Mouse (Mus musculus) spleen, adult 2 months (tissue): ENCODE data around the gene Rbm14.

ENCODE experiments used
- CTCF ChIP-seq: fragments of 200-500 bp; IDR thresholded peaks from 2 replicates; pipeline ENCODE4 v1.5.1; 2011; ENCODE audit warnings: mild to moderate bottlenecking, inconsistent platforms; ENCODE audit not compliant: insufficient read depth, insufficient read length, insufficient replicate concordance; ENCODE audit errors: extremely low read depth
- POLR2A ChIP-seq: fragments of 200-500 bp; IDR thresholded peaks from 2 replicates; pipeline ENCODE4 v1.6.1; 2011; ENCODE audit warnings: low read depth, low read length, inconsistent platforms

DNA sequence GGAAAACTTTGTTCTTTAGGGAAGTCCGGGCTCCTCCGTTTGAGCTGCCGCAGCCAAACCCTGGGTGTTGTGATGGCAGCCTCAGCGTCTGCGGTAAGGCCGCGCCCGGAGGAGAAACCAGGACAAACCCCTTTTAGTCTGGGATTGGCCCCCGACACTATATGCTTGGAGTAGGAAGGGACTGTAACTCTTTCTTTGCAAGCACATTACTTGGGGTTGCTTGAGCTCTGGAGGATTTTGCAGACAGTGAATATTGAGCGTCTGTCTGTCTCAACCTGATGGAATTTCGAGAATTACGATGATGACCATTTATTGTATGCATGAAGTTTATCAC lies 442 bp upstream of the Rbm14 start:
- no peak for TF ChIP-seq CTCF
- no peak for TF ChIP-seq POLR2A
